Mouse (Mus musculus): ENCODE results near the gene Arhgap45. TPM values are rescaled to one million over a fixed set of nuclear protein-coding genes. Genes with fewer than 3 reads are reported as not detected.

The Arhgap45 gene
- 916 TPM for polyA plus RNA-seq (2017; shearing (Covaris generic))

DNA sequence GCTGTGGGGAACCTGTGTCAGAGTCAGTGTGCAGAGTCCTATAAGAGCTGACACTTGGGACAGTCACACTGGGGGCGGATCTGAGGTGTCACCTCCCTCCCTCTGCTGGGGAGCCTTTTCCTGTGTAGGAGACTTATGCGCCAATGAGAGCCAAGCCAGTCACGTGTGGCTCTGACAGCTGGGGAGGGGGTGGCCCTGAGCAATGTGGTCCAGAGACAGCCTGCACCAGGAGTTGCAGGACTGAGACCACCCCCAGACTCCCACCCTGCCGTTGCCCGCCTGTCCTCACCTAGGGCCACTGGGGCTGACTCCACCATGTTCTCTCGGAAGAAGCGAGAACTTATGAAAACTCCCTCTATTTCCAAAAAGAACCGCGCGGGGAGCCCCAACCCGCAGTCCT lies at the start of gene Arhgap45:
TSS of gene Arhgap45 (plus strand) at position 143 of the 400 bp plus-strand sequence.

DNA sequence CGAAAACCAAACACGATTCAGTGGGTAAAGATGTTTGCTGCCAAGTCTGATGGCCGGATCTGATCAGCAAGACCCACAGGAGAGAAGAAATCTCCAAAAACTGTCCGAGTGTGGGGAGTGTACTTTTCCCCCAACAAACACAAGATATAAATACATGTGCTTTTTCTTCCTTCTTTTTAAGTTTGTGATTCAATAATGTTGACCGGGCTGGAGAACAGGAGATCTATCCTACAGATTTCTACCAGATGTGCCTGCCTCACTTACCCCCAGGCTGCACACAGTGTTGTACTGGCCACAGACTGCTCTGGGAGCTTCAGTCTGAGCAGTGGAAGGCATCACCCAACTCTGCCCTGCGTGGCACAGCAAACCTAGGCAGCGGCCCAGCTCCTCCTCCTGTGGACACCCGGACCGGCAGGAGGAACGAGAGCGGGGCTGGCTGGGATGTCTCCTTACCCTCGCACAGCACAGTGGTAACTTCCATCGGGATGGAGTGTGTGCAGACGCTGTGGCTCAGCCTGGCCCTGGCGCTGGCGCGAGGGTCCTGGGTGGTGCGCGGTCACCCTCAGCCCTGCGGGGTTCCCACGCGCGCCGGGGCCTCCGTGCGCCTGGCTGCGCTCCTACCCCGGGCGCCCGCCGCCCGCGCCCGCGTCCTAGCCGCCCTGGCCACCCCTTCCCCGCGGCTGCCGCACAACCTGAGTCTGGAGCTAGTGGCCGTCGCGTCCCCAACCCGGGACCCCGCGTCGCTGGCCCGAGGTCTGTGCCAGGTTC lies 45.9 kb upstream of the Arhgap45 start, which contains the start of gene Grin3b:
TSS of gene Grin3b (plus strand) at position 301 of the 768 bp plus-strand sequence.

DNA sequence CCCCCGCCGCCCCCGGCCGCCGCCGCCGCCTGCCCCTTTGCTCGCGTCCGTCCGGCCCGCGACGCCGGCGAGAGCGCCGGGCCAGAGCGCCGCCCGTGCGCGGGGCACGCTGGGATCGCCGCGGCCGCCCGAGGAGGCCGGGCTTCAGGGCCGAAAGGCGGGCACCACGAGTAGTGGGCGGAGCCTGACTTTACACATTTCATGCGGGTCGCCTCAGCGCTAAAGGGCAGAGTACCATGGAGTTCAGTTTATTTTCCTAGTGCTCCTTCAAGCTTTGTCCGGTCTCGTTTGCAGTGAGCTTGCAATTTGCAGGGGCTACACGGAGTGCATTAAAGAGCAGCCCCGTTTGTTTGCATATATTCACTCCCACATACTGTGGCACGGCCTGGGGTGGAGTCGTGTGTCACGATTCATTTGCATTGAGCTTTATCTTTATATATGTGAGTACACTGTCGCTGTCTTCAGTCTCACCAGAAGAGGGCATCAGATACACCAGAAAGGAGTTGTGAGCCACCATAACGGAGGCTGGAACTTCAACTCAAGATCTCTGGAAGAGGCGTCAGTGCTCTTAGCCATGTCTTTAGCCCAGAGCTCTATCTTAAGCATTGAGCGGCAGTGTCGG lies 32.1 kb upstream of the Arhgap45 start, which contains the start of gene Tmem259:
TSS of gene Tmem259 (minus strand) at position 136 of the 622 bp plus-strand sequence.

DNA sequence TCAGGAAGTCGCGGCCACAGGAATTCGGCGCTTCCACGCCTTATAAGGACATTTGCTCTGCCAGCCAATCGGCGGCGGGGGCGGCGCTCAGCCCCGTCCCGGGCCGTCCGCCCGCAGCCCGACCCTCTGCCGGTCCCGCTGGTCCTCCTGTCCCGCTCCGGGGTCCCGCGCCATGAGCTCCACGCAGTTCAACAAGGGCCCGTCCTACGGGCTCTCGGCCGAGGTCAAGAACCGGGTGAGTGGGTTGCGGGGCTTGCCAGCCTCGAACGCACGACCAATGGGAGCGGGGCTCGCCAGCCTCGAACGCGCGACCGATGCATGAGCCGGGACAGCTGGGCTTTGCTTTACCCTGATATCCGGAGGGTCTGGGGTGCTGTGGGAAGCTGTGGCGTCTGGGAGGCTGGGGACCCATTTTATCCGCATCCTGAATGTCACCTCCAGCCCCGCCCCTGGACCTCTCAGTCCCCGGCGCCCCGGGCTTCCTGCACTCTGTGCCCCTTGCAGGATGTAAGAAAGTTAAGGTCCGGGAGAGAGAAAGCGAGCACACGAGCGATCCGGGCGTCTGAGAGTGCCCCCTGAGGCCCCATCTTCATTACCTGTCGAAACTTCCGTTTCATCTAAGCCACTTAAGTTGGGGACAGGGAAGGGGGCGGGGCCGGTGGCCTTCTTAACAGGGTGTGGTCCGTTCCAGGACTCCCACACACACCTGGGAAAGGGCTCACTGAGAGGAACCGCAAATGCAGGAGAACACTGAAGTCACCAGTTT lies 27.8 kb upstream of the Arhgap45 start, which contains the start of gene Cnn2:
TSS of gene Cnn2 (plus strand) at position 79 of the 766 bp plus-strand sequence.

DNA sequence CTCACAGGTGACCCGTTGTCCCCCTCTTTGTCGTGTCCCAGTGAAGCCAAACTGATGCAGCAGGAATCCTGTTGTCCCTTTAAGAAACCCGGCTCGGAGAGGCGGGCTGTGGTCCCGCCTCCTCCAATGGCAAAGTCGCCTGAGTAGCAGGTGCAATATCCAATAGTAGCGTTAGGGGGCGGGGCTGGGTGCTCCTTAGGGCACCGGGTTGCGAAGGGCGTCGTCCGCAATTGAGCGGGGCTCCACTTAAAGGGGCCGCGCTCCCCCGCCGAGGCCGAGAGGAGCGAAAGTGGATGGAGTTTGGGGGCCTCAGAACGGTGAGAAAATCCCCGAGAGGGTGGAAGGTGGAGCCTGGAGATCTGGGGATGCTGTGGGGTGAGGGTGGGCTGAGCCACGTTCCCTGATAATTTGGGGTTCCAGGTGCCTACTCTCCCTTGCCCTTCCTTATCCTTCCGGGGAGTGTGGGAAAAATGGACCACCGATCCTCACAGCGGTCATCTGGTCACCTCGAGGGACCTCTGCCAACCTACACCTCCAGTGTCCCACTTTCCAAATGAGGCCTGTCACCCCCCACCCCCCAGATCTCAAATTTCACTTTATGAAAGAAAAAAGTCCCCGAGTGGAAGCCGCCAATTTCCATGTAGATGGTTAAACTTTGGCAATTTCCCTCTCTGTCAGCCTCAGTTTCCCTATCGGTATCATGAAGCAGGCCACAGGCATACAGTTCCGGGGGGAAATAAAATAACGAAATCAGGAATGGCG lies 20.0 kb upstream of the Arhgap45 start, which contains the start of gene Abca7:
TSS of gene Abca7 (plus strand) at position 223 of the 762 bp plus-strand sequence.

DNA sequence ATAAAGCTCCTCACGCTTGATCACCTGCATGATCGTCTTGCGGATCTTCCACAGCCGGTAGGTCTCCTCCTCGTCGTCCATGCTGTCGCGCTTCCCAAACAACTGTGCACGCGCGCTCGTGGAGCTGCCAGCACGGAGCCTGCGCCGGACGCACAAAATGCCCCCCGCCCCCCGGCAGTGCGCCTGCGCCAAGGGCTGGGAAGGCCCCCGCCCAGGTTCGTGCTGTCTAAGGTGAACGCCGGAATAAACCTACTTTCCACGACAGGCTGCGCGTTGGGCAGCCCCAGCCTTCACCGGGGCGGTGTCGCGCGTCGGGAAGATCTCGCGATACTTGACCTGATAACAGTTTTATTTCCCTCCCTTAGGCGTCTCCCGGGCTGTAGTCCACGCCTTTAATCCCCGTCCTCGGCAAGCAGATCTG lies 23.1 kb downstream of the Arhgap45 start, which contains the start of gene Polr2e:
TSS of gene Polr2e (minus strand) at position 237 of the 421 bp plus-strand sequence.

DNA sequence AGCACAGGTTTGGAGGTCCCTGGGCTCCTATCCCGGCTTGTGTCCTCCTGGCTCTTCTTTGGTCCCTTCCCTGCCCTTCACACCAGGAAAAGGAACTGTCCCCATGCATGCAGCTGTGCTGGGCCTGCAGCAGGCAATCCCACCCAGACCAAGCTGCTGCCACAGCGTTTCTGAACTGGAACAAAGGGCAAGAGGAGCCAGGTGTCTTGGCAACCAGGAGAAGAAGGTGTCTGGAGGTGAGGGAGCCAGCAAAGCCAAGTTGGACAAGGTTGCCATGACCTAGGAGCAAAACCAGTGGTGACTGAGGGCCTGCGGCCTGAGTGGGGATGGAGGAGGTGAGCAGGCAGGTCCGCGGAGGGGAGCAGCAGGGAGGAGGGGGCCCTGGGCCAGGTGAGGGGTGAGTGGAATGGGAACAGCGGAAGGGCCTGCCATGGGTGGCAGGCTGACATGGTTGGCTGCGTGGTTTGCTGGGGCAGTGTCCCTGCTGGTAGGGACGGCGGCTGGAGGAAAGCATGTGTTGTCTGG lies 30.6 kb downstream of the Arhgap45 start, which contains the start of gene Gpx4:
TSS of gene Gpx4 (plus strand) at position 126 of the 525 bp plus-strand sequence.

Other genes starting within 250 kb of the Arhgap45 start
- gene Rnf126, start 249.7 kb upstream of the Arhgap45 start, polyA plus RNA-seq (2017; shearing (Covaris generic)) = 61.1 TPM
- gene Fstl3, start 239.4 kb upstream of the Arhgap45 start, polyA plus RNA-seq (2017; shearing (Covaris generic)) = 0.29 TPM
- not detected for gene Prss57, start 225.7 kb upstream of the Arhgap45 start, polyA plus RNA-seq (2017; shearing (Covaris generic))
- gene Palm, start 223.1 kb upstream of the Arhgap45 start, polyA plus RNA-seq (2017; shearing (Covaris generic)) = 1.6 TPM
- gene Misp, start 195.7 kb upstream of the Arhgap45 start, polyA plus RNA-seq (2017; shearing (Covaris generic)) = not detected
- gene Ptbp1, start 162.2 kb upstream of the Arhgap45 start, polyA plus RNA-seq (2017; shearing (Covaris generic)) = 318 TPM
- gene Prtn3, start 142.2 kb upstream of the Arhgap45 start, polyA plus RNA-seq (2017; shearing (Covaris generic)) = not detected
- gene Plppr3, start 142.0 kb upstream of the Arhgap45 start, polyA plus RNA-seq (2017; shearing (Covaris generic)) = 4.5 TPM
- not detected for gene Elane, start 130.4 kb upstream of the Arhgap45 start, polyA plus RNA-seq (2017; shearing (Covaris generic))
- gene Cfd, start 125.8 kb upstream of the Arhgap45 start, polyA plus RNA-seq (2017; shearing (Covaris generic)) = not detected
- gene Med16, start 107.7 kb upstream of the Arhgap45 start, polyA plus RNA-seq (2017; shearing (Covaris generic)) = 40.9 TPM
- 23.3 TPM for gene Gm26602, start 105.8 kb upstream of the Arhgap45 start, polyA plus RNA-seq (2017; shearing (Covaris generic))
- 0.50 TPM for gene Kiss1r, start 99.7 kb upstream of the Arhgap45 start, polyA plus RNA-seq (2017; shearing (Covaris generic))
- 193 TPM for gene R3hdm4, start 95.4 kb upstream of the Arhgap45 start, polyA plus RNA-seq (2017; shearing (Covaris generic))
- 9.6 TPM for gene Arid3a, start 89.6 kb upstream of the Arhgap45 start, polyA plus RNA-seq (2017; shearing (Covaris generic))
- 73.4 TPM for gene Wdr18, start 56.5 kb upstream of the Arhgap45 start, polyA plus RNA-seq (2017; shearing (Covaris generic))
- gene Grin3b, start 45.9 kb upstream of the Arhgap45 start, polyA plus RNA-seq (2017; shearing (Covaris generic)) = not detected
- 32.9 TPM for gene Tmem259, start 32.3 kb upstream of the Arhgap45 start, polyA plus RNA-seq (2017; shearing (Covaris generic))
- gene Cnn2, start 28.1 kb upstream of the Arhgap45 start, polyA plus RNA-seq (2017; shearing (Covaris generic)) = 937 TPM
- 60.9 TPM for gene Abca7, start 20.2 kb upstream of the Arhgap45 start, polyA plus RNA-seq (2017; shearing (Covaris generic))
- 195 TPM for gene Polr2e, start 23.1 kb downstream of the Arhgap45 start, polyA plus RNA-seq (2017; shearing (Covaris generic))
- gene Gpx4, start 30.5 kb downstream of the Arhgap45 start, polyA plus RNA-seq (2017; shearing (Covaris generic)) = 441 TPM
- gene Sbno2, start 88.9 kb downstream of the Arhgap45 start, polyA plus RNA-seq (2017; shearing (Covaris generic)) = 59.4 TPM
- gene Stk11, start 99.2 kb downstream of the Arhgap45 start, polyA plus RNA-seq (2017; shearing (Covaris generic)) = 47.2 TPM
- gene Atp5d, start 122.0 kb downstream of the Arhgap45 start, polyA plus RNA-seq (2017; shearing (Covaris generic)) = 400 TPM
- 3.4 TPM for gene Cbarp, start 124.2 kb downstream of the Arhgap45 start, polyA plus RNA-seq (2017; shearing (Covaris generic))
- 5.6 TPM for gene Midn, start 131.6 kb downstream of the Arhgap45 start, polyA plus RNA-seq (2017; shearing (Covaris generic))
- 228 TPM for gene Cirbp, start 149.3 kb downstream of the Arhgap45 start, polyA plus RNA-seq (2017; shearing (Covaris generic))
- gene 1600002K03Rik, start 156.3 kb downstream of the Arhgap45 start, polyA plus RNA-seq (2017; shearing (Covaris generic)) = 21.5 TPM
- gene Efna2, start 162.8 kb downstream of the Arhgap45 start, polyA plus RNA-seq (2017; shearing (Covaris generic)) = 0.17 TPM
- gene Mum1, start 209.8 kb downstream of the Arhgap45 start, polyA plus RNA-seq (2017; shearing (Covaris generic)) = 119 TPM
- 273 TPM for gene Ndufs7, start 232.5 kb downstream of the Arhgap45 start, polyA plus RNA-seq (2017; shearing (Covaris generic))
- gene Gamt, start 244.4 kb downstream of the Arhgap45 start, polyA plus RNA-seq (2017; shearing (Covaris generic)) = 0.67 TPM
- 94.1 TPM for gene Dazap1, start 244.8 kb downstream of the Arhgap45 start, polyA plus RNA-seq (2017; shearing (Covaris generic))